Mouse (Mus musculus) testis, adult 2 months (tissue): ENCODE measurements around the gene Slit3. TPM values are rescaled to one million over a fixed set of nuclear protein-coding genes. Genes with fewer than 3 reads are reported as not detected.

ENCODE experiments used
- H3K27ac ChIP-seq: fragments of 200-500 bp; 2 replicates; pipeline ENCODE4 v1.5.1; 2012; ENCODE audit warnings: low read depth, low read length; ENCODE audit not compliant: control insufficient read depth, insufficient read depth
- H3K27me3 ChIP-seq: fragments of 200-500 bp; 2 replicates; pipeline ENCODE4 v1.6.1; 2012; ENCODE audit warnings: mild to moderate bottlenecking, low read length, moderate library complexity; ENCODE audit not compliant: control insufficient read depth, insufficient read depth
- H3K36me3 ChIP-seq: fragments of 200-500 bp; 2 replicates; pipeline ENCODE4 v1.6.1; 2012; ENCODE audit warnings: mild to moderate bottlenecking, low read length; ENCODE audit not compliant: control insufficient read depth, insufficient read depth
- H3K4me1 ChIP-seq: fragments of 200-500 bp; 2 replicates; pipeline ENCODE4 v1.6.1; 2012; ENCODE audit warnings: low read length; ENCODE audit not compliant: control insufficient read depth, insufficient read depth
- H3K4me3 ChIP-seq: fragments of 200-500 bp; 2 replicates; pipeline ENCODE4 v1.5.1; 2012; ENCODE audit warnings: low read depth, mild to moderate bottlenecking, low read length, moderate library complexity, mixed read lengths; ENCODE audit not compliant: control insufficient read depth
- CTCF ChIP-seq: fragments of 200-500 bp; IDR thresholded peaks from 2 replicates; pipeline ENCODE4 v1.5.1; 2012; ENCODE audit warnings: low read depth, mild to moderate bottlenecking, inconsistent platforms, low read length, moderate library complexity; ENCODE audit not compliant: control insufficient read depth, insufficient read depth, insufficient replicate concordance
- POLR2A ChIP-seq: fragments of 200-500 bp; IDR thresholded peaks from 2 replicates; pipeline ENCODE4 v1.6.1; 2012; ENCODE audit warnings: low read depth, mild to moderate bottlenecking, inconsistent platforms, low read length, moderate library complexity; ENCODE audit not compliant: control insufficient read depth
- polyA plus RNA-seq: library from polyadenylated mRNA; depleted of rRNA; stranded (reverse); fragments of >200 nt; gene quantifications from 2 replicates; pipeline ENCODE4 v1.2.3, GENCODE M21; 2012

The Slit3 gene
- polyA plus RNA-seq, 1 experiment = 8.4 TPM

DNA sequence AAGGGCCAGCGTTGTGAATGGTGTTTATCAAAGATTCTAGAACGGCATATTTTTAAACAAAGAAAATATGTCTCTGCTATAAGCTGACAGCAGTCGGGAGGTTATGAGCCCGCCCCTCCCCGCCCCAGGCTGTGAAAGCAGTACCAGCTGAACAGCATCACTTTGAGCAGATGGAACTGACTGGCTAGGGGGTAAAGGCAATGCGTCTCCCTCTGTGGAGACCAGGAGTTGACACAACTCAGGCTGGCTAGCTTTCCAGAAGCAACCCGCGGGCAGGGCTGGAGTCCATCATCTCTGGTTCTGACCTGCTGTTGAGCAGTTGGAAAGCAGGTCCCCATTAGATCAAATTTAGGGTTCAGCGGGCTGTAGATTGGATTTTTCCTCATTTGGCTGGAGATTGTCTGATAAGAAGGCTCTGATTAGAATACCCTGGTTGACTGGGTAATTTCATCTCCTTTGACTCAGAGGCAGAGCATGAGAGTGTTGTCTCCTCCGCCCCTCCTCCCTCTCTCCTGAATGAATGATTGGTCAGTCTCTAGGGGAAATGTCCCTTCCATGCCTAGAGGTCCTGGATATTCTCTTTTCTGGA is 480.7 kb downstream of the Slit3 start:
- H3K4me3 ChIP-seq = no peak overlapping the region
- H3K27ac ChIP-seq = no peak overlapping the region
- no peaks in the 10 kb centered on the region for H3K36me3 ChIP-seq
- no peaks in the 10 kb centered on the region for H3K27me3 ChIP-seq
- no peak for TF ChIP-seq POLR2A
- TF ChIP-seq CTCF = no peak
- no peaks in the 10 kb centered on the region for H3K4me1 ChIP-seq

DNA sequence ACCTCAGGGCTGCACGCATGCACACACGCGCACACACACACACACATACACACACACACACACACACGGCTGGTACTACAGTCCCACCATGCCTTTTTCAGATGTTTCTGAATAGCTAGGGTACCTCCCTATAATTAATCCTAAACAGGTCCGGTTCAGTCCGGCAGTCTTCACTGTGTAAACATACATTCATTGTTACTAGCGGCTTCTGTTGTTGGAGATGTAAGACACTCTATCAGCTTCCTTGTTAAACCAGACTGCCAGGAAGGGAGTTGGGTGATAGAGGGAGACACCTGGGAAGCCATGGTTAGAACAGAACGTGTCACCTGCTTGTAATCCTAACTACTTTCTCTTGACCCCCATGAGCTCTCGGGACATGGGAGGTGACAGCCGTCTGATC is 481.6 kb downstream of the Slit3 start:
- no peaks in the 10 kb centered on the region for H3K36me3 ChIP-seq
- no peaks in the 10 kb centered on the region for H3K4me1 ChIP-seq
- H3K27ac ChIP-seq = no peak overlapping the region
- no peak overlapping the region for H3K4me3 ChIP-seq
- no peak for TF ChIP-seq CTCF
- no peak for TF ChIP-seq POLR2A
- H3K27me3 ChIP-seq = no peaks in the 10 kb centered on the region

DNA sequence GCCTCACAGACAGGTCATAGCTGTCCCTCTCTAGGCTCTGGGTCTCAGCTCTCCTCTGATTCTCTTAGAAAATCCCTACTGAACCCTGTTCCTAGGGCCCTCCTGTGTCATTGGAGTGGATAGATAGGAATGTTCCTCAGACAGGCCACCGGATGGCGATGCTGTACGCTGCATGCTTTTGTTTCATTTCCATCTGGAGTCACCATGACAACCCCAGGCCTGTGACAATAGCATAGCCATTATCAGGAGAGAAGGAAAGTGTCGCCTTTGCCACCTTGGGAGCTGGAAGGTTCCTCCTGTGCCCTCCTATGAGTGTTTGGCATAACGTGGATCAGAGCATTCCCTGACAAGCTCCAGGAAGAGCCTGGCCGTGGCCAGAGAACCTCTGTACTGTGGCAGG is 482.9 kb downstream of the Slit3 start:
- Histone ChIP-seq H3K4me1 (no peaks in the 10 kb centered on the region), H3K27ac (no peak overlapping the region), H3K27me3 (no peaks in the 10 kb centered on the region), H3K36me3 (no peaks in the 10 kb centered on the region), H3K4me3 (no peak overlapping the region)
- TF ChIP-seq POLR2A = no peak
- TF ChIP-seq CTCF = no peak

DNA sequence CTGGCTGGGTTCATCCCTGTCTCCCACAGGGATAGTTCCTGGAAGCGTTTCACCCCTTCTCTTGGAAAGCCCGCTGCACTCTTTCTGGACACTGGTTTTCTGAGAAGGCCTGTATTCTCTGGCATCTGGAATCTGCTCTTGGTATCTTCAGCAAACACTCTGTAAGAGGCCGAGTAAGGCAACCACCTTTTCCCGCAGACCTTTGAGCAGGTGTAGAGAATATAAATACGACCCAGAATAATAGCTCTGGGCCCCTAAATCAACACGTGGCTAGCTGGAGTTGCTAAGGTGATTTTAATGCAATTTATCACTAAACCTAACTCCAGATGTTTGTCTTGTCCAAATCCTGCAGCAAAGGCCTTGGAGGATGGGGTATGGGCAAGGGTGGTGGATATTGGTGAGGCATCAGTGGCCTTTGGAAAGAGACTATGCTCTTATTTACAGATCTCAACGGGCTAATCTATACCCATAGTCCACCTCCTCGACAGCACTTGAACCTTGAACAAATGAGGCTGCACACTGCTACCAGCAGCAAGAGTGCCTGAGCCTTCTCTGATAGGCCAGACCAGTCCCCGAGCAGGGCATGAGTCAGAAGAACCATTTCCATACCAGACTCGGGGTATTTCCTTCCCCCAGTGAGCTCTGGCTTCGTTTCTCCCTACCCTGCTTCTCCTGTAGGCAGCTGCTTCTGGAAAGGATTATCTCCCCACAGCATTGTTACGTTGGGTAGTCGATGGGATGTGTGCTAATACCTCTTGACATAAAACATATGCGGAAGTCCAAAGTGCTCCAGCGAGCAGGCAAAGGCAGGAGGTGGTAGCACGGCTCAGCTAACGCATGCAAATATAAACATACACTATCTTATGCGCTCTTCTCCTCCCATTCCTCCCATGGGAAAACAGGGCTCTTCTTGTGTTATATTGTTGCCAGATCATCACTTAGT is 484.1 kb downstream of the Slit3 start:
- no peaks in the 10 kb centered on the region for H3K4me1 ChIP-seq

DNA sequence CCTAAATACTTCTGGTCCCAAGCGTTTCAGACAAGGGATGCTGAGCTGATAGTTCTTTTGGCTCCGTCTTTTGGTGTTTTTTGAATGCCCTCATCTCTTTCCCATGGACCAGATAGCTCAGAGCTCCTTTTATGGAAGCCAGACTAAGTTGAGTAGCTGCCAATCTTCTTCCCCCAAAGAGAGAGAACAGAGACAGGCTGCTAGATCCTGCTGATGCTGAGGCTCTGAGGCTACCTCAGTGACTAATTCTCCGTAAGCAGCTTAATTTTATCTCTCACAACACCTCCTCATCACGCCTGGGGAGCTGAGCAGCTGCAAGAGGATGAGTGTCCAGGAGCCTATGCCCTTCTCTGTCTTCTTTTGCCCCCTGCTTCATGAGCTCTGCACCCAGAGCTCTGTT is 486.2 kb downstream of the Slit3 start:
- no peaks in the 10 kb centered on the region for H3K27me3 ChIP-seq
- H3K36me3 ChIP-seq = no peaks in the 10 kb centered on the region
- H3K4me3 ChIP-seq = no peak overlapping the region
- peak overlapping the region; percentile 37; the same call in 1 of the 2 replicates for H3K27ac ChIP-seq
- no peaks in the 10 kb centered on the region for H3K4me1 ChIP-seq
- no peak for TF ChIP-seq CTCF
- no peak for TF ChIP-seq POLR2A

More for the DNA sequence above, 484.1 kb downstream of the Slit3 start:
- Histone ChIP-seq H3K27me3 (no peaks in the 10 kb centered on the region), H3K36me3 (no peaks in the 10 kb centered on the region), H3K4me3 (no peak overlapping the region), H3K27ac (no peak overlapping the region)
- no peak for TF ChIP-seq CTCF
- no peak for TF ChIP-seq POLR2A

DNA sequence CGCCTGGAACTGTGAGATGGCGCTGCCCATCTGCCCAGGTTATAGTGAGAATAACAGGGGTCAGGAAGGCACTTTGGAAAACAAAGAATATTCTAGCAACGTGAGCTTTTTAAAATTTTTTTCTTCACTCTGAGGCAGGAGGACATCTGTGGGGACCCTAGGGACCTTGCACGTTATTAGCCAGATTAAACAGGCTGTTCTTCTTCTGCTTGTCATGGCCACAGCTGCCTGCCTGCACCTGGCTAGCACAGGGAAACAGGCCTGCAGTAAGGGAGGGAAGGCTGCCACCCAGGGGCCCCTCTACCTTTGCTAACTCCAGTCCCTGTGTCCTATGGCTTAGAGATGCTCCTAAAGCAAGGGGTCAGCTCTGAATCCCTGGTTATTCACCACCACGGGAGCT is 487.8 kb downstream of the Slit3 start:
- TF ChIP-seq CTCF (no peak), POLR2A (no peak)
- no peaks in the 10 kb centered on the region for H3K36me3 ChIP-seq
- no peak overlapping the region for H3K4me3 ChIP-seq
- H3K27me3 ChIP-seq = no peaks in the 10 kb centered on the region
- no peak overlapping the region for H3K27ac ChIP-seq
- H3K4me1 ChIP-seq = no peaks in the 10 kb centered on the region

DNA sequence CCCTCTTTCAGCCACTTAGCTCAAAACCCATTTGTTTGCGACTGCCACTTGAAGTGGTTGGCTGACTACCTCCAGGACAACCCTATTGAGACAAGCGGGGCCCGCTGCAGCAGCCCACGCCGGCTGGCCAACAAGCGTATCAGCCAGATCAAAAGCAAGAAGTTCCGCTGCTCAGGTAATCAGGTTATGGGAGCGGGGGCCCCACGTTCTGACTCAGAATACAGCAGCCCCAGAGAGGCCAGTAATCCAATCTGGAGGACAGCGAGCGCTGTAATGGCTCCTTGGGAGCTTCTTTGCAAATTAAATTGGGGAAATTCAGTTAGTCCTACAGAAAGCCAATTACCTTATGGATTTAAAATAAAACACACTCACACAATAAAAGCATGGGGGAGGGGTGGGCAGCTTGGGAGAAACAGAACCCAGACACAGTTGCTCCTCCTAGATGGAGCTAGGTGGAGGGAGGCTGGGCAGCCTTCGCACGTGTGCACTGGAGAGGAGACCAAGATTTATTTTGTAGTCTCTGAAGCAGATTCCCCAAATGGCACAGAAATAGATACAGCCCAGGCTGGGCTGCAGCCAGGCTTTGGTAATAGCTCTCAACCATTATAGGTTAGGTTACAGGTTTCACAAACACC is 491.4 kb downstream of the Slit3 start:
- no peak for TF ChIP-seq POLR2A
- no peak for TF ChIP-seq CTCF

More for the DNA sequence above, 491.4 kb downstream of the Slit3 start:
- Histone ChIP-seq H3K27me3 (no peaks in the 10 kb centered on the region), H3K4me3 (no peak overlapping the region), H3K27ac (no peak overlapping the region), H3K36me3 (no peaks in the 10 kb centered on the region), H3K4me1 (no peaks in the 10 kb centered on the region)
